Mouse (Mus musculus): Measurements from ENCODE around the gene Olfml2b. TPM values are rescaled to one million over a fixed set of nuclear protein-coding genes. Genes with fewer than 3 reads are reported as not detected.

Olfml2b gene
- polyA plus RNA-seq, 1 experiment: 15.0 TPM

DNA sequence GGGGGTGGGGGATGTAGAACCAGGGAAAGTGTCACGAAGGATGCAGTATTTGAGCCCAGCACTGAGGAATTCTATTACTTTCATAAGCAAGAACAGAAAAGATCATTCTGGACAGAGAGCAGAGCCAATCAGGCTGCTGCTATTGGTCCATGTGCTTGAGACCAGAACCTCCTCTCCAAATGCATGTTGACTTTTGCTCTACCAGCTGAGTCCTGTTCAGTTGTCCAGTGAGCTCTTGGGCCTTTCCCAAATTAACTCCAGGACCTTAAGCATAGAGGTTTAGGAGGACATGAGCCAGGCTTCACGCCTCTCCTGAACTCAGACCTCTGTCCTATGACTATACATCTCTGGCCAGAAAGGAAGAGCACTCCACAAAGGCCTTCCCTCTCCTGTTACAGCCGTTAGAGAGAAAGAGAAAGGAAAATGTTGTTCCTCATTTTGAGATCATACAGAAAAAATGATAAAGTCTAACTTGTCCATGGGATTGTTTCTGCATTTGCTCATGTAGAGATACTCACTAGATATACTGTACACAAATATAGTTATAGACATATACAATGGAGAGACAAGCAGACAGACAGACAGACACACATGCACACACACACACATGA is 35.8 kb upstream of the Olfml2b start:
- H3K79me3 ChIP-seq (ENCODE audit: low read depth): no peaks in the 10 kb centered on the region
- peaks cover 18% of the 10 kb centered on the region for H3K27me3 ChIP-seq (ENCODE audit: control insufficient read depth, insufficient read depth, insufficient read length)
- TF ChIP-seq FOSL1 (IDR thresholded peaks at IDR 0.05; ENCODE audit: insufficient read depth, low read length, poor library complexity, severe bottlenecking) (no peak), MAX (IDR thresholded peaks at IDR 0.05) (no peak), USF1 (IDR thresholded peaks at IDR 0.05; ENCODE audit: low read depth) (no peak), CEBPB (IDR thresholded peaks at IDR 0.05; ENCODE audit: low read depth) (no peak), MYOG (IDR thresholded peaks at IDR 0.05; ENCODE audit: control insufficient read depth, extremely low read depth, insufficient read length) (no peak), MYOD1 (IDR thresholded peaks at IDR 0.05; ENCODE audit: control insufficient read depth, insufficient read length, low read depth) (no peak), CTCF (IDR thresholded peaks at IDR 0.05; ENCODE audit: control insufficient read depth, insufficient read depth, insufficient read length) (no peak)
- no peak overlapping the region for H3ac ChIP-seq (ENCODE audit: control insufficient read depth, insufficient read length, low read depth)
- no peaks in the 10 kb centered on the region for H3K79me2 ChIP-seq (ENCODE audit: control insufficient read depth, insufficient read depth)
- H3K4me3 ChIP-seq (ENCODE audit: insufficient read depth, poor library complexity, severe bottlenecking): no peak overlapping the region
- H3K36me3 ChIP-seq (ENCODE audit: control insufficient read depth, insufficient read depth): no peaks in the 10 kb centered on the region

DNA sequence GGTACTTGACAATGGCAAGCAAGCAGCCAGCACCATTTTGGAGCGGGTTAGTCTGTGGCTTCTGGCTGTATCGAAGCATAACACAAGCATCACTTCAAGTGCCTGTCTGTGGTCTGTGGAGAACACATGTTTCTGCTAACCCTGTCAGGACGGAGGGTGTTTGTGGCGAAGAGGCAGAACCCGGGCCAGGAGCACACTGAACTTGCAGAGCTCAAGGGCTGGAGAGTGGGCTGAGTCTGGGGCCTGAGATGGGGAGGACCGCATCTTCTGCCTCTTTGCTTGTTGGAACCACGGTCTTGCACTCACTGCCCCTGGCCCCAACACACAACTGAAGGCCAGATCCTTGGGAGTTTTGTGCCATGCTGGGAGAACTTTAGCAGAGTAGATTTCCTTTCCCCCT is 34.5 kb upstream of the Olfml2b start:
- Histone ChIP-seq H3ac (ENCODE audit: control insufficient read depth, insufficient read length, low read depth) (no peak overlapping the region), H3K36me3 (ENCODE audit: control insufficient read depth, insufficient read depth) (no peaks in the 10 kb centered on the region), H3K79me2 (ENCODE audit: control insufficient read depth, insufficient read depth) (no peaks in the 10 kb centered on the region), H3K4me3 (ENCODE audit: insufficient read depth, poor library complexity, severe bottlenecking) (no peak overlapping the region), H3K79me3 (ENCODE audit: low read depth) (no peaks in the 10 kb centered on the region), H3K27me3 (ENCODE audit: control insufficient read depth, insufficient read depth, insufficient read length) (peaks cover 16% of the 10 kb centered on the region)
- TF ChIP-seq USF1 (IDR thresholded peaks at IDR 0.05; ENCODE audit: low read depth): no peak
- TF ChIP-seq FOSL1 (IDR thresholded peaks at IDR 0.05; ENCODE audit: insufficient read depth, low read length, poor library complexity, severe bottlenecking): no peak
- no peak for TF ChIP-seq CEBPB (IDR thresholded peaks at IDR 0.05; ENCODE audit: low read depth)
- TF ChIP-seq CTCF (IDR thresholded peaks at IDR 0.05; ENCODE audit: control insufficient read depth, insufficient read depth, insufficient read length): no peak
- TF ChIP-seq MAX (IDR thresholded peaks at IDR 0.05): no peak
- TF ChIP-seq MYOD1 (IDR thresholded peaks at IDR 0.05; ENCODE audit: control insufficient read depth, insufficient read length, low read depth): no peak
- no peak for TF ChIP-seq MYOG (IDR thresholded peaks at IDR 0.05; ENCODE audit: control insufficient read depth, extremely low read depth, insufficient read length)

DNA sequence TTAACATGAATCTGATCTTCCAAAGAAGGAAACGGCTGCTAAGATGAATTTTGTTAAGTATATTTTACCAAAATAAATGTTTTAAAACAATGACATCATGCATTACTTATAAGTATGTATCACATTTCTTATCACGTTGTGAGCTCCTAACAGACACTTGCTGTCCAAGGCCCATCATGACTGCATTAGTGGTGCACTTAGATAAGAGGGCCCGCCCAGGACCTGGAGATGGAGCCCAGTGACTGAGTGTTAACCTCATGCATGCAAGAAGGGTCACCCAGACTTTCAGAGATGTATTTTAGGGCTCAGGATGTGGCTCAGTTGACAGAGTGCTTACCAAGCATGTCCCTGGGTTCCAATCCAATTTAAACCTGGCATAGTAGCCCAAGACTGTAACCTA is 34.0 kb upstream of the Olfml2b start:
- TF ChIP-seq MYOD1 (IDR thresholded peaks at IDR 0.05; ENCODE audit: control insufficient read depth, insufficient read length, low read depth) (no peak), CTCF (IDR thresholded peaks at IDR 0.05; ENCODE audit: control insufficient read depth, insufficient read depth, insufficient read length) (no peak), FOSL1 (IDR thresholded peaks at IDR 0.05; ENCODE audit: insufficient read depth, low read length, poor library complexity, severe bottlenecking) (no peak), USF1 (IDR thresholded peaks at IDR 0.05; ENCODE audit: low read depth) (no peak), CEBPB (IDR thresholded peaks at IDR 0.05; ENCODE audit: low read depth) (no peak), MAX (IDR thresholded peaks at IDR 0.05) (no peak), MYOG (IDR thresholded peaks at IDR 0.05; ENCODE audit: control insufficient read depth, extremely low read depth, insufficient read length) (no peak)
- Histone ChIP-seq H3K79me3 (ENCODE audit: low read depth) (no peaks in the 10 kb centered on the region), H3K79me2 (ENCODE audit: control insufficient read depth, insufficient read depth) (no peaks in the 10 kb centered on the region), H3K27me3 (ENCODE audit: control insufficient read depth, insufficient read depth, insufficient read length) (peaks cover 12% of the 10 kb centered on the region), H3K36me3 (ENCODE audit: control insufficient read depth, insufficient read depth) (no peaks in the 10 kb centered on the region), H3K4me3 (ENCODE audit: insufficient read depth, poor library complexity, severe bottlenecking) (no peak overlapping the region), H3ac (ENCODE audit: control insufficient read depth, insufficient read length, low read depth) (no peak overlapping the region)

DNA sequence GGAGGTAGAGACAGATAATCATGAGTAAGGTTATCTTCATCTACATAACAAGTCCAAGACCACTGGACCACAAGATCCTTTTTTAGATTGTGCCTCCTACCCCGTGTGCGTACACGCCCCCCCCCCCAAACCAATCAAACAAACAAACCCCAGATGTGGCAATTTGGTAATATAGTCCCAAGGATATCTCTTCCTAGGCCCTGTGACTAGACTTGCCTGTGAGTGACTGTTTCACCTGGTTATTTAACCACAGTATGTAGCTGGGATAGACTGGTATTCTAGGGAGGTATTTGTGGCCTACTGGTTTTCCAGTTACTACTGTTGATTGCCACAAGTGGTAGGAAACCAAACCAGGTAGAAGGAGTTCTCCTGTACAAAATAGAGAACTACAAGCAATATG is 33.6 kb upstream of the Olfml2b start:
- H3K4me3 ChIP-seq (ENCODE audit: insufficient read depth, poor library complexity, severe bottlenecking): no peak overlapping the region

GRCm38 (mm10) chr1:170611631-170612030 is 32.7 kb upstream of the Olfml2b start:
- H3K36me3 ChIP-seq (ENCODE audit: control insufficient read depth, insufficient read depth): no peaks in the 10 kb centered on the region
- H3K79me3 ChIP-seq (ENCODE audit: low read depth): no peaks in the 10 kb centered on the region
- H3K4me3 ChIP-seq (ENCODE audit: insufficient read depth, poor library complexity, severe bottlenecking): no peak overlapping the region
- peaks cover 10% of the 10 kb centered on the region for H3K27me3 ChIP-seq (ENCODE audit: control insufficient read depth, insufficient read depth, insufficient read length)
- no peak overlapping the region for H3ac ChIP-seq (ENCODE audit: control insufficient read depth, insufficient read length, low read depth)
- TF ChIP-seq MAX (IDR thresholded peaks at IDR 0.05): no peak
- TF ChIP-seq MYOD1 (IDR thresholded peaks at IDR 0.05; ENCODE audit: control insufficient read depth, insufficient read length, low read depth): no peak
- no peak for TF ChIP-seq USF1 (IDR thresholded peaks at IDR 0.05; ENCODE audit: low read depth)
- TF ChIP-seq CTCF (IDR thresholded peaks at IDR 0.05; ENCODE audit: control insufficient read depth, insufficient read depth, insufficient read length): no peak
- TF ChIP-seq MYOG (IDR thresholded peaks at IDR 0.05; ENCODE audit: control insufficient read depth, extremely low read depth, insufficient read length): no peak
- no peak for TF ChIP-seq CEBPB (IDR thresholded peaks at IDR 0.05; ENCODE audit: low read depth)
- no peak for TF ChIP-seq FOSL1 (IDR thresholded peaks at IDR 0.05; ENCODE audit: insufficient read depth, low read length, poor library complexity, severe bottlenecking)
- H3K79me2 ChIP-seq (ENCODE audit: control insufficient read depth, insufficient read depth): no peaks in the 10 kb centered on the region

More for the DNA sequence above, 33.6 kb upstream of the Olfml2b start:
- no peak for TF ChIP-seq MYOD1 (IDR thresholded peaks at IDR 0.05; ENCODE audit: control insufficient read depth, insufficient read length, low read depth)
- no peaks in the 10 kb centered on the region for H3K36me3 ChIP-seq (ENCODE audit: control insufficient read depth, insufficient read depth)
- peaks cover 10% of the 10 kb centered on the region for H3K27me3 ChIP-seq (ENCODE audit: control insufficient read depth, insufficient read depth, insufficient read length)
- no peaks in the 10 kb centered on the region for H3K79me2 ChIP-seq (ENCODE audit: control insufficient read depth, insufficient read depth)
- no peak overlapping the region for H3ac ChIP-seq (ENCODE audit: control insufficient read depth, insufficient read length, low read depth)
- H3K79me3 ChIP-seq (ENCODE audit: low read depth): no peaks in the 10 kb centered on the region
